Mouse (Mus musculus) embryo, embryonic 10 days (tissue): ENCODE measurements around the gene Pds5b.
"Not testable (repeated sequence)": the region's sequence is repeated elsewhere in the genome, so short reads cannot be mapped to it uniquely, and the experiment has no call there.

Experiments used
- DNase-seq: peaks from one replicate; pipeline ENCODE4 v3.0.0-alpha.2; 2015; ENCODE audit warnings: low spot score

Pds5b gene

GRCm38 (mm10) chr5:150706651-150707050 is 33.1 kb downstream of the Pds5b start:
- not testable (repeated sequence) for DNase-seq

DNA sequence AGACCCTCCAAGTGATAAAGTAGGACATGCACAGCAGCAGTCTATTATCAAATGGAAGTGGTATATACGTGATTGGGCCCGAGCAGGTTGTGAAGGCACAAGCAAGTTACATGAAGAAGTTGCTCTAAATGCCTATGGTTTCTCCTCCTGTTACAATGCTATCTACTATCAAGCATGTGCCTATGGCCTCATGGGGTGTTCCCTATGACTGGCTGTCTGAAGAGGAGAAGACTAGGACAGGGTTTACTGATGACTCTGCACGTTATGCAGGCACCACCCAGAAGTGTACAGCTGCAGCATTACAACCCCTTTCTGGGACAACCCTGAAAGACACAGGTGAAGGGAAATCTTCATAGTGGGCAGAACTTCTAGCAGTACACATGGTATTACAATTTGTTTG is 33.6 kb downstream of the Pds5b start:
- DNase-seq: not testable (repeated sequence)

DNA sequence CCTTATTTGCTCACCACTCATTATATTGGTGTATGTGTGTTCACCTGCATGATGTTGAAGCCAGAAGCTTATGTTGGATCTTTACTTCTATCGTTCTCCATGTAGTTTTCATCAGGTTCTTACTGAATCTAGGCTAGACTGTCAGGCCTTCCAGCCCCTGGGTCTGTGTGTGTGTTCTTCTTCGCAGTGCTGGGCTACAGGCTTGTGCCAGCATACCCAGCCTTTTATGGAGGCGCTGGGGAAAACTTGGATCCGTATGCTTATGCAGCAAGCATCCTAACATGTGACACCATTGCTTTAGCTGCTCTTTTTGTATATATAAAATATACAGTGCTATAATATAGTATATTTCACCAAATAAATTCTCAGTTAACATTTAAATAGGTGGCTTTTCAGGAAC is 38.0 kb downstream of the Pds5b start:
- no peak for DNase-seq

- no peak for DNase-seq
Observed at GRCm38 (mm10) chr5:150713431-150713830, 39.9 kb downstream of the Pds5b start.

- peak; percentile 84 for DNase-seq
Observed at GRCm38 (mm10) chr5:150717775-150718174, 44.2 kb downstream of the Pds5b start.

DNA sequence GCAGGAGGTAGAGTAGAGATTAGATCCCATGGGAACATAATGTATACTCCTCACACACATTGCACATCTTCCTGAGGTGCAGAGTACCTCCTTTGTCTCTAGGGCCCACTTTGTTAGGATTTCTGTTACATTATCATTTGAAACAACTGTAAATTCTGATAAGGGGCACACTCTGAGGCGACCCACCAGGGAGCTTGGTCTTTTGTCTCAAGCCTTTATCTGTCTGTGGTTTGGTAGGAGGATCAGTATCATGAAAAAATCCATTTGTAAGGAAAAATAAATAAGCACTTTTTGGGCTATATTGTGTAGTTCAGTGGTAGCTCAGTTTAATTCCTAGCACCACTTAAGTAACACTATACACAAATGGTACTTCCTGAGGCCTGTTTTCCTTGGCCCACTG is 51.1 kb downstream of the Pds5b start:
- no peak for DNase-seq

DNA sequence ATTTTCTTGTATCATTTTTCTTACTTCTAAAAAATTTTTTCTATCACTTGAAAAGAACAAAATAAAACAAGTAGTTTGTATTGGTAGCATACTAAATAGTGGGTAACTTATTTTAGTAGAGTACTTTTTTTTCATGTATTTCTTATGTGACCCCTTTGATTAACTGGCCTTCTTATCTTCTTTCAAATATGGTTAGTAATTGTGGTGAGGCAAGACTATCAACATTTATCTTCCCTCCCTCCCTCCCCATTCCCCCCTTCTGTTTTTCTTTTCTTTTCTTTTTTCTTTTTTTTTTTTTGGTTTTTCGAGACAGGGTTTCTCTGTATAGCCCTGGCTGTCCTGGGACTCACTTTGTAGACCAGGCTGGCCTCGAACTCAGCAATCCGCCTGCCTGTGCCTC is 63.5 kb downstream of the Pds5b start:
- DNase-seq: not testable (repeated sequence)

GRCm38 (mm10) chr5:150739311-150739710 is 65.8 kb downstream of the Pds5b start:
- DNase-seq: no peak

- no peak for DNase-seq
Observed at GRCm38 (mm10) chr5:150740597-150740996, 67.1 kb downstream of the Pds5b start.

GRCm38 (mm10) chr5:150756623-150757022 is 83.1 kb downstream of the Pds5b start:
- no peak for DNase-seq

DNA sequence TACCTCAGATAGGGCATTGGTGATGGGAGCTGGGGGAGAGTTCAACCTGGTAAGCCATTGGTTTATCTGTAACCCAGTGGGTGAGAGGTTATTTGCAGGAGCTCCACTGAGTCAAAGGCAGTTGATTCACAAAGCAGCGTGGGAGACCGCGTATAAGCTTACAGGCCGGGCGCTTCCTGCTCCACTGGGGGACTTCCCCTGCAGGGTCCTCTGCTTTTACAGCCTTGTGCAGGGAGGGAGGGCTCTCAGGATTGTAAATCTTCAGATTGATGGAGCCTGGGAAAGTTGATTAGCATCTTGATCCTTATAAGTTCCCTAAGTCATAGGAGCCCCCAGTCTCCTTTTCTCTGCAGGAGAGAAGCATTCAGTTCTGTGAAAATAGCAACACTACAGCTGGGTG is 98.9 kb downstream of the Pds5b start:
- DNase-seq: peak; percentile 31

DNA sequence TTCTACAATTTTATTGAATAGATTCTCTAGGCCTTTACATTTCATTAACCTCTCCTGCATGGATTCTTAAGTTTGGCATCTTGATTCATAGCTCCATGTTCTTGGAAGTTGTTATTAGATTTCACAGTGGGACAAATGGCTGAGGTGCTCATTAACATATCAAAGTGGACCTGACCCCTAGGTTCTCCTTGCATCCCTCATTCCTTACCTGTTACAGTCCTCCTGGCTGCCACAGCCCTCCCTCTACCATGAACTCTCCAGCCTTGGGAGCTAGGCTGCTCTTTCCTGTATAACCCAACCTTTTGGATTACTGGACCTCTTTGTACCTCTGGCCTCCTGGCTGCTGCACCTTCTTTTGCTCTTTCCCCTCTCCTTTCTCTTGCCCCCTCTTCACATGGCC is 99.5 kb downstream of the Pds5b start:
- no peak for DNase-seq

GRCm38 (mm10) chr5:150788261-150788660 is 114.7 kb downstream of the Pds5b start:
- DNase-seq: no peak

- DNase-seq: no peak
Observed at GRCm38 (mm10) chr5:150789039-150789438, 115.5 kb downstream of the Pds5b start.

DNA sequence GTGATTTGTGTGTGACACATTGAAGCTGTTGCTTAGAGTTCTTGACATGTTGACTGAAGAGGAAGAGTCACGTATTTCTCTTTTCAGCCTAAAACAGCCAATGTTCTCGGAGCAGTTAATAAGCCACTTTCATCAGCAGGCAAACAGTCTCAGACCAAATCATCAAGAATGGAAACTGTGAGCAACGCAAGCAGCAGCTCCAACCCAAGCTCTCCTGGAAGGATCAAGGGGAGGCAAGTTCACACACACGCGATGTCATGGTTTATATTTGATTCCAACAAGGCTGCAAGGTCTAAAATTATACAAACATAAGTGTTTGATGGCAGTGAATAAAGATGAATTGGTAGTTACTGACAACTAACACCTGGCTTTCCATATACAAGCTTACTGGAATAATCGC is 120.6 kb downstream of the Pds5b start:
- no peak for DNase-seq

GRCm38 (mm10) chr5:150800056-150800455 is 126.5 kb downstream of the Pds5b start:
- no peak for DNase-seq

GRCm38 (mm10) chr5:150814111-150814990 is 140.8 kb downstream of the Pds5b start:
- DNase-seq: peak; percentile 15

- DNase-seq: no peak
Observed at GRCm38 (mm10) chr5:150815400-150815799, 141.9 kb downstream of the Pds5b start.

- no peak for DNase-seq
Observed at GRCm38 (mm10) chr5:150816775-150817174, 143.2 kb downstream of the Pds5b start.

DNA sequence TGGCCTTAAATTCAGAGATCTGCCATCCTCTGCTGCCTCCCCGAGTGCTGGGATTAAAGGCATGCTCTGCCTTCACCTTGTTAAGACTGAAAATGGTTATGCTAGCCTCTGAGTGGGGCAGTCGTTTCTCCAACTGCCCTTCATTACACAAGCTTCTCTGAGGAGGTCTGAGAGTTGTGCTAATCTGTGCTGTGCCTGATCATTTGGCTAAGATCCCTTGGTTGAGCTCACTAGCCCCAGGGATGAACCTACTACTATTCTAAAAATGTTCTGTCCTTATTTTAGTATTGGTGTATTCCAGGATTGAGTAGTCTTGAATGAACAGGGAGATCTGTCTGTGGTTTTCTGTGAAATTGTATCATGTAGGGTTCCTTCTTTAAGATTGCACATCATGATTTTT is 144.5 kb downstream of the Pds5b start:
- no peak for DNase-seq

GRCm38 (mm10) chr5:150818886-150819285 is 145.3 kb downstream of the Pds5b start:
- DNase-seq: no peak

DNA sequence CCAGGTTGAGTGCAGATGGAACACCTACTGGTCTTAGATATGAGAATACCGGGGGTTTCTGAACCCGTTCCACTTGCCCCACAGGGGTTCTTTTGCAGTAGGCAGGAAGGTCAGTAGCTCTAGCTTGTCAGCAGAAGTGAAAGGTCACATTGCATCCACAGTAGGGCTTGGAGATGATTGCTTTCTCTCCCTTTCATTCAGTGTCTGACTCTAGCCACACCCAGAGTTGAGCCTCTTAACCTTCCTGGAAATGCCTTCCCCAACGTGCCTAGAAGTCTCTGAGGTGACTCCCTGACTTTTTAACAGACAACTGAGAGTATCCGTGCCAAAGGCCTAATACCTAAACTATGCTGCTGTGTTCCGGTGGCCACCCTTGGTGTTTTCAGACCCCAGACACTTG is 146.0 kb downstream of the Pds5b start:
- DNase-seq: no peak

DNA sequence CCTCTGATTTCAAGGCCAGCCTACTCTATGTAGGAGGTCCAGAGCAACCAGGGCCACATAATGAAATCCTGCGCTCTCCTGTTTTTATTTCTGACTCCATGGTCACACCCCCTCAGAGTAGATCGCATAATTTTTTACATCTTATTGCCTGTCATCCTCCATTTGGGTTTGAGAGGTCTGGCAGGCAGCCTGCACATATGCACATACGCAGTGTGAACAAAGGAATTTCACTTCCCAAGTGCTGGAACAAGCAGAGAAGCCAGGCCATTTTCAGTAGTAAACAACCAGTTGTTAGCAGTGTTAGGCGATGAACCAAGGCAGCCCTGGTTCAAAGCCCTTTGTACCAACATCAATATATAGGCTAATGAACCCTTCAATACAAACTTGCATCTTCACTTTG is 147.6 kb downstream of the Pds5b start:
- no peak for DNase-seq

DNA sequence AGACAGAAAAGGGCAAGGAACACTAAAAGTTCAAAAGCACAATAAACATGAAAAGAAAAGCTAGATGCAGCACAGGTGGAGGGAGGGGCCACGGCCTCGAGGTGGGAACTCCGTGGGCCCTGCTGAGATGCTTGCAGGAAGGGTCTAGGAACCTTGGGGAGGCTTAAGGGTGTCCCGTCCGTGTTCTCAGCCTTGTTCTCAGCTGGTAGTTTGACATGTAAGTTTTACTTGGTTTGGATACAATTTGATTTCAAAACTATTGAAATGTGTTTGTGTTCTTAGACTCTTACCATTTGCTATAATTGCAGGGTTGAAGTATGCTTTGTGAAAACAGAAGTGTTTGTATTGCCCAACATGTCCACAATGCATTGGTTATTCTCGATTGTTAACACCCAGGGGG is 149.2 kb downstream of the Pds5b start:
- no peak for DNase-seq
